In the genomic region with DNA sequence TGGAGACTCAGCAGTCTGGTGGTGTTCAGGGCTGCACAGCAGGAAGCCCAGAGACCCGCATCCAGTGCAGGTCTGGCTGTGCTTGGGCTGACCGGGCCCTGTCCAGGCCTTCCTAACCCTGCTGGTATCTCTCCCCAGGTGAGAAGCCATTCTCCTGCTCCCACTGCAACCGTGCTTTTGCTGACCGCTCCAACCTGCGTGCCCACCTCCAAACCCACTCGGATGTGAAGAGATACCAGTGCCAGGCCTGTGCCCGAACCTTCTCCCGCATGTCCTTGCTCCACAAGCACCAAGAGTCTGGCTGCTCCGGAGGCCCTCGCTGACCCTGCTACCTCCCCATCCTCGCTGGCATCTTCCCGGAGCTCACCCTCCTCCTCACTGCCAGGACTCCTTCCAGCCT, we compare ENCODE assay signal across 10 mouse cellular contexts. TPM values are rescaled to one million over a fixed set of nuclear protein-coding genes. Genes with fewer than 3 reads are reported as not detected.
A peak's percentile ranks its signal among the peaks of the same experiment; 100 is the strongest.
DNase-seq lines count a peak whose midpoint lies in the region; ATAC-seq and TF ChIP-seq lines count a peak whose summit lies in the region.
"Had no signal": no experiment of that assay in that cellular context is flagged by ENCODE, and none has a peak within 500 bp of the region (broad histone marks: within the 10 kb centered on the region; RNA-seq: fewer than 3 reads in every experiment).

No protein-coding gene starts in this region.

- H3K27me3 ChIP-seq in kidney, embryonic 14.5 days (ENCODE audit: control insufficient read depth, insufficient read depth, low read length): peaks cover 5% of the 10 kb centered on the region
- H3K27me3 ChIP-seq in C2C12 (ENCODE audit: control insufficient read depth, insufficient read depth, insufficient read length): no peaks in the 10 kb centered on the region
- peaks cover 47% of the 10 kb centered on the region for H3K27me3 ChIP-seq in embryonic facial prominence, embryonic 10.5 days (replicated peaks; ENCODE audit: low read depth, poor library complexity, severe bottlenecking)
- peaks cover 9% of the 10 kb centered on the region for H3K27me3 ChIP-seq in limb, embryonic 13.5 days

- no peak for TF ChIP-seq CTCF in C2C12 (IDR thresholded peaks at IDR 0.05; ENCODE audit: control insufficient read depth, insufficient read depth, insufficient read length)

- H3K4me1 ChIP-seq in kidney, embryonic 14.5 days (ENCODE audit: control insufficient read depth, insufficient read depth, low read length): peaks cover 54% of the 10 kb centered on the region
- H3K4me1 ChIP-seq in embryonic facial prominence, embryonic 10.5 days: peaks cover 87% of the 10 kb centered on the region
- H3K4me1 ChIP-seq in limb, embryonic 13.5 days: peaks cover 78% of the 10 kb centered on the region

- H3ac ChIP-seq in C2C12 (ENCODE audit: control insufficient read depth, insufficient read length, low read depth): peak overlapping the region; percentile 34

- no peak for DNase-seq in kidney, adult 8-10 months
- peak; percentile 42 for DNase-seq in embryonic facial prominence, embryonic 10.5 days (ENCODE audit: low spot score)
- no peak for DNase-seq in testis, postnatal 14 days (ENCODE audit: low spot score)
- DNase-seq in gastrocnemius, postnatal 25 days: no peak
- DNase-seq: adrenal gland, postnatal 36 days; cerebellum, postnatal 14 days; spleen, adult 18-20 months had no signal

- H3K79me3 ChIP-seq in C2C12 (ENCODE audit: low read depth): peaks cover 53% of the 10 kb centered on the region

- peaks cover 61% of the 10 kb centered on the region for H3K79me2 ChIP-seq in C2C12 (ENCODE audit: control insufficient read depth, insufficient read depth)

- H3K4me2 ChIP-seq in kidney, embryonic 14.5 days (replicated peaks; ENCODE audit: low read depth, low read length): peak overlapping the region; percentile 93
- peak overlapping the region; percentile 92 for H3K4me2 ChIP-seq in limb, embryonic 13.5 days (replicated peaks)

- 77% methylated on average over 12 of the region's 12 CpGs for WGBS in kidney, embryonic 14.5 days
- WGBS in embryonic facial prominence, embryonic 10.5 days: 61% methylated on average over 12 of the region's 12 CpGs
- WGBS in limb, embryonic 13.5 days: 52% methylated on average over 12 of the region's 12 CpGs

- peak overlapping the region; percentile 69; the same call in 1 of the 2 replicates for H3K9ac ChIP-seq in kidney, embryonic 14.5 days (ENCODE audit: low read depth, low read length)
- peak overlapping the region; percentile 81 for H3K9ac ChIP-seq in limb, embryonic 13.5 days

- H3K27ac ChIP-seq in kidney, embryonic 14.5 days (ENCODE audit: low read depth, low read length): peak overlapping the region; percentile 71
- peak overlapping the region; percentile 93 for H3K27ac ChIP-seq in embryonic facial prominence, embryonic 10.5 days (replicated peaks)
- H3K27ac ChIP-seq in limb, embryonic 13.5 days: peak overlapping the region; percentile 96

- peaks cover 21% of the 10 kb centered on the region for H3K36me3 ChIP-seq in kidney, embryonic 14.5 days (ENCODE audit: control insufficient read depth, insufficient read depth, low read length)
- peaks cover 50% of the 10 kb centered on the region for H3K36me3 ChIP-seq in C2C12 (ENCODE audit: control insufficient read depth, insufficient read depth)
- H3K36me3 ChIP-seq in embryonic facial prominence, embryonic 10.5 days (replicated peaks): peaks cover 47% of the 10 kb centered on the region
- H3K36me3 ChIP-seq in limb, embryonic 13.5 days: peaks cover 30% of the 10 kb centered on the region

- H3K4me3 ChIP-seq in kidney, embryonic 14.5 days (ENCODE audit: low read length): peak overlapping the region; percentile 65
- H3K4me3 ChIP-seq in C2C12 (ENCODE audit: insufficient read depth, poor library complexity, severe bottlenecking): peak overlapping the region; percentile 86
- peak overlapping the region; percentile 64 for H3K4me3 ChIP-seq in embryonic facial prominence, embryonic 10.5 days
- peak overlapping the region; percentile 76 for H3K4me3 ChIP-seq in limb, embryonic 13.5 days

- no peaks in the 10 kb centered on the region for H3K9me3 ChIP-seq in kidney, embryonic 14.5 days (ENCODE audit: control insufficient read depth, low read length)
- no peaks in the 10 kb centered on the region for H3K9me3 ChIP-seq in embryonic facial prominence, embryonic 10.5 days
- H3K9me3 ChIP-seq in limb, embryonic 13.5 days: no peaks in the 10 kb centered on the region

- ATAC-seq in kidney, embryonic 14.5 days (ENCODE audit: low FRiP score, low TSS enrichment): no peak
- ATAC-seq in limb, embryonic 13.5 days (ENCODE audit: low FRiP score, low read depth): no peak

TF ChIP-seq in C2C12, 6 proteins besides CTCF, POLR2A, EP300 and RAD21:
- TF ChIP-seq USF1 (IDR thresholded peaks at IDR 0.05; ENCODE audit: low read depth): no peak
- TF ChIP-seq MAX (IDR thresholded peaks at IDR 0.05): no peak
- TF ChIP-seq FOSL1 (IDR thresholded peaks at IDR 0.05; ENCODE audit: insufficient read depth, low read length, poor library complexity, severe bottlenecking): no peak
- no peak for TF ChIP-seq MYOD1 (IDR thresholded peaks at IDR 0.05; ENCODE audit: control insufficient read depth, insufficient read length, low read depth)
- no peak for TF ChIP-seq CEBPB (IDR thresholded peaks at IDR 0.05; ENCODE audit: low read depth)
- TF ChIP-seq MYOG (IDR thresholded peaks at IDR 0.05; ENCODE audit: control insufficient read depth, extremely low read depth, insufficient read length): no peak
TF ChIP-seq in C2C12: peak in this region for 0.

RNA-seq across cellular contexts. Expression of gene Snai1, which starts 3.8 kb away (rescaled TPM):
- 40.4 and 40.8 TPM in 2 replicates for polyA plus RNA-seq in kidney, embryonic 14.5 days (2014; fragmentation: Nextera tagmentation; extraction: Ambion mirVana)
- 48.1 TPM for polyA plus RNA-seq in C2C12 (2012; fragmentation: generic; extraction: Trizol)
- 86.3 and 93.8 TPM in 2 replicates for polyA plus RNA-seq in embryonic facial prominence, embryonic 10.5 days (2016; fragmentation: Nextera tagmentation; extraction: Ambion mirVana)
- 72.6 and 76.0 TPM in 2 replicates for polyA plus RNA-seq in limb, embryonic 13.5 days (2015; fragmentation: Nextera tagmentation; extraction: Ambion mirVana)
- 1 to 10 TPM; 1.3 TPM for total RNA-seq in gastrocnemius, postnatal 25 days (2021)

RNA-seq across cellular contexts. Expression of gene Spata2, which starts 49.1 kb away (rescaled TPM):
- polyA plus RNA-seq in kidney, embryonic 14.5 days (2014; fragmentation: Nextera tagmentation; extraction: Ambion mirVana): 10.8 and 17.4 TPM in 2 replicates
- polyA plus RNA-seq in C2C12 (2012; fragmentation: generic; extraction: Trizol): 10.4 TPM
- 19.6 TPM in 2 replicates for polyA plus RNA-seq in embryonic facial prominence, embryonic 10.5 days (2016; fragmentation: Nextera tagmentation; extraction: Ambion mirVana)
- polyA plus RNA-seq in limb, embryonic 13.5 days (2015; fragmentation: Nextera tagmentation; extraction: Ambion mirVana): 13.4 and 14.5 TPM in 2 replicates
- total RNA-seq in gastrocnemius, postnatal 25 days (2021): 10 to 100 TPM; 15.1 to 15.7 TPM

RNA-seq across cellular contexts. Expression of gene Rnf114, which starts 49.3 kb away (rescaled TPM):
- polyA plus RNA-seq in kidney, embryonic 14.5 days (2014; fragmentation: Nextera tagmentation; extraction: Ambion mirVana): 79.1 and 98.3 TPM in 2 replicates
- 35.4 TPM for polyA plus RNA-seq in C2C12 (2012; fragmentation: generic; extraction: Trizol)
- 133 and 142 TPM in 2 replicates for polyA plus RNA-seq in embryonic facial prominence, embryonic 10.5 days (2016; fragmentation: Nextera tagmentation; extraction: Ambion mirVana)
- 90.8 and 93.6 TPM in 2 replicates for polyA plus RNA-seq in limb, embryonic 13.5 days (2015; fragmentation: Nextera tagmentation; extraction: Ambion mirVana)
- 10 to 100 TPM; 23.0 to 28.4 TPM for total RNA-seq in gastrocnemius, postnatal 25 days (2021)
